Mouse (Mus musculus) limb, embryonic 14.5 days (tissue): ENCODE results near the gene Gm11214. TPM values are rescaled to one million over a fixed set of nuclear protein-coding genes. Genes with fewer than 3 reads are reported as not detected.

Source experiments
- ATAC-seq: fragments of 200-750 bp; cut with Nextera tagmentation; 2 replicates; pipeline ENCODE4 v1.8.0; 2017; ENCODE audit warnings: low read depth, moderate number of reproducible peaks, moderate TSS enrichment; ENCODE audit not compliant: low FRiP score
- DNase-seq: peaks from one replicate; pipeline ENCODE4 v3.0.0-alpha.2; 2015; ENCODE audit warnings: low spot score
- H3K27ac ChIP-seq: fragments of 300-500 bp; sonication (generic); replicated peaks from 2 replicates; pipeline ENCODE4 v1.5.1; 2014; ENCODE audit warnings: low read depth, mild to moderate bottlenecking, low read length, moderate library complexity, mixed read lengths
- H3K27me3 ChIP-seq: fragments of 300-500 bp; sonication (generic); 2 replicates; pipeline ENCODE4 v1.6.1; 2014; ENCODE audit warnings: low read length, mixed read lengths; ENCODE audit not compliant: control insufficient read depth, insufficient read depth
- H3K36me3 ChIP-seq: fragments of 300-500 bp; sonication (generic); 2 replicates; pipeline ENCODE4 v1.6.1; 2014; ENCODE audit warnings: mild to moderate bottlenecking, low read length, moderate library complexity, mixed read lengths; ENCODE audit not compliant: control insufficient read depth, insufficient read depth
- H3K4me1 ChIP-seq: fragments of 300-500 bp; sonication (generic); 2 replicates; pipeline ENCODE4 v1.6.1; 2014; ENCODE audit warnings: antibody characterized with exemption, low read length, mixed read lengths; ENCODE audit not compliant: control insufficient read depth, insufficient read depth
- H3K4me2 ChIP-seq: fragments of 300-500 bp; sonication (generic); replicated peaks from 2 replicates; pipeline ENCODE4 v1.6.1; 2014; ENCODE audit warnings: low read depth, mild to moderate bottlenecking, low read length, moderate library complexity; ENCODE audit not compliant: severe bottlenecking
- H3K4me3 ChIP-seq: fragments of 300-500 bp; sonication (generic); replicated peaks from 2 replicates; pipeline ENCODE4 v1.5.1; 2014; ENCODE audit warnings: low read length
- H3K9ac ChIP-seq: fragments of 300-500 bp; sonication (generic); 2 replicates; pipeline ENCODE4 v1.6.1; 2014; ENCODE audit warnings: mild to moderate bottlenecking, low read depth, low read length, moderate library complexity; ENCODE audit not compliant: severe bottlenecking
- H3K9me3 ChIP-seq: fragments of 300-500 bp; sonication (generic); 2 replicates; pipeline ENCODE4 v1.6.1; 2016; ENCODE audit warnings: low read length; ENCODE audit not compliant: control insufficient read depth
- POLR2A ChIP-seq: fragments of 200-500 bp; IDR thresholded peaks from 2 replicates; pipeline ENCODE4 v1.8.0; 2012; ENCODE audit warnings: inconsistent platforms, mild to moderate bottlenecking, moderate library complexity, borderline replicate concordance; ENCODE audit not compliant: insufficient read depth, insufficient read length; ENCODE audit errors: extremely low read depth
- WGBS: fragments of 180-500 bp; shearing (Covaris S2); extraction: QIAGEN DNeasy Blood & Tissue Kit; methylation state at CpG from one replicate; pipeline ENCODE4 v1.1.7; 2014; 5-methylcytosine and 5-hydroxymethylcytosine counted together
- polyA plus RNA-seq, 2 experiments: library from polyadenylated mRNA; depleted of rRNA in 1 of 2; stranded (reverse) in 1 of 2; unstranded in 1 of 2; fragments of >200 nt; fragmentation: Nextera tagmentation in 1 of 2; extraction: Ambion mirVana in 1 of 2; gene quantifications; 2 replicates each; pipeline versions ENCODE4 v1.2.1 to v1.2.3; 2012 to 2014

Gm11214 gene
- polyA plus RNA-seq (2012; rRNA removed) (not detected in 2 replicates), polyA plus RNA-seq (2014; fragmentation: Nextera tagmentation; extraction: Ambion mirVana) (not detected in 2 replicates)

DNA sequence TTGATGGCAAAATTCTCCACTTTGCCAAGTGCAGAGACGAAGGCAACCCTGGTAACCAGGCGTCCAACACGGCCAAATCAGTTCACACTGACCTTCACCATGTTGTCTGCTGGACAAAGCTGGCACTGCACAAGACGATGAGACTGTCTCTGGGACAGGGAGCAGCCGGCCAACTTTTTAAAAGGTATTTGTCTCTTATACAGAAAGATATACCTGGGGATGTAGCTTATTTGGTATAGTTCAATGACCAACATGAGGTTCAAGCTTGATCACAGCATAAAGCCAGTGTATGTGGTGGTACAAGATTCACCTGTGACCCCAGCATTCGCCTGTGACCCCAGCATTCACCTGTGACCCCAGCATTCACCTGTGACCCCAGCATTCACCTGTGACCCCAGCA is at the start of gene Gm11214:
Gm11214 (minus strand) TSS at position 101 of the 400 bp plus-strand sequence.
- Histone ChIP-seq H3K9ac (no peak within 1 kb of the TSS), H3K36me3 (no peaks in the 10 kb centered on the region), H3K4me3 (no peak within 1 kb of the TSS), H3K4me2 (no peak within 1 kb of the TSS), H3K4me1 (no peaks in the 10 kb centered on the region), H3K27ac (no peak within 1 kb of the TSS), H3K27me3 (no peaks in the 10 kb centered on the region), H3K9me3 (no peaks in the 10 kb centered on the region)
- DNase-seq (no peak), ATAC-seq (no peak)
- no peak for TF ChIP-seq POLR2A
- WGBS, result 86% methylated on average over 6 of the region's 6 CpGs

- WGBS, result 90% methylated on average over 5 of the region's 5 CpGs
- ATAC-seq (no peak), DNase-seq (no peak)
- TF ChIP-seq POLR2A, result no peak
- H3K4me2 ChIP-seq, result no peak overlapping the region
- H3K9me3 ChIP-seq, result no peaks in the 10 kb centered on the region
- no peaks in the 10 kb centered on the region for H3K36me3 ChIP-seq
- H3K27me3 ChIP-seq, result no peaks in the 10 kb centered on the region
- H3K27ac ChIP-seq, result no peak overlapping the region
- H3K9ac ChIP-seq, result no peak overlapping the region
- no peak overlapping the region for H3K4me3 ChIP-seq
- H3K4me1 ChIP-seq, result no peaks in the 10 kb centered on the region
Observed at GRCm38 (mm10) chr4:63711886-63712285, 48.7 kb upstream of the Gm11214 start.

DNA sequence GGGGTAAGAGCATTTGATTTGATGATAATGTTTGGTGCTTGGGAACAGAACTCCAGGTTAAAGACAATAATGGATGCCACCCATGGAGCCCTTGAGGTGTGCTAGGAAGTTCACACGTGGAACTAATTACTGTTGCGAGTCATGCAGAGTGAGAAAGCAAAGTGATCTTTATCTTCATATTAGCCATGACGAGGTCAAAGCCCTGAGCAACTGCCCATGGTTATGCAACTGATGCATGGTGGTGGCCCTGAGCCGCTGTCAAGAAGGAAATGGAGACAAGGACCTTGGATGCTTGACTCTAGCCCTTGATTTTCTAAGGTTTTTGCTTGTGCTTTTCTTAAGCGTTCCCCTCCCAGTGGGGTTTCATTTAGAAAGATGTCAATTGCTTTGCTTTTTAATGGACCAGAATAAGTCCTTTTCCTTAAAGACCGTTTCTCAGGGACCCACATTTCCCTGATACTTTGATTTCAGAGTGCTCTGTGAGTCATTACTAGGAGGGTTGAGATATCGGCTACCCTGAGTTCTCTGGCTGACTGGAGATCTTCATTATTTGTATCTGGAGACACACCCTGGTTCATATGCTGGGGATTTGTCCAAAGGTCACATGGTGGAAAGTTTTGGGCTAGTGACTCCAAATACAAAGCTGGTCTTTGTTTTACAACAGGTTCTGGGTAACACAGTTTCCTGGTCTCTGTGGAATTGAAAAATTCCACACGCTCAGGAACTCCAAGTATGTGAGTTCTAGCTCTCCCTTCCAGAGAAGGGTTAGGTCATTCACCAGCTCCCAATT is 47.4 kb upstream of the Gm11214 start:
- no peaks in the 10 kb centered on the region for H3K4me1 ChIP-seq
- no peaks in the 10 kb centered on the region for H3K27me3 ChIP-seq
- H3K9ac ChIP-seq, result no peak overlapping the region
- no peak for ATAC-seq
- 56% methylated on average over 8 of the region's 8 CpGs for WGBS
- H3K27ac ChIP-seq, result no peak overlapping the region
- no peaks in the 10 kb centered on the region for H3K36me3 ChIP-seq
- DNase-seq, result no peak
- no peak for TF ChIP-seq POLR2A
- no peak overlapping the region for H3K4me2 ChIP-seq
- no peaks in the 10 kb centered on the region for H3K9me3 ChIP-seq
- H3K4me3 ChIP-seq, result no peak overlapping the region

DNA sequence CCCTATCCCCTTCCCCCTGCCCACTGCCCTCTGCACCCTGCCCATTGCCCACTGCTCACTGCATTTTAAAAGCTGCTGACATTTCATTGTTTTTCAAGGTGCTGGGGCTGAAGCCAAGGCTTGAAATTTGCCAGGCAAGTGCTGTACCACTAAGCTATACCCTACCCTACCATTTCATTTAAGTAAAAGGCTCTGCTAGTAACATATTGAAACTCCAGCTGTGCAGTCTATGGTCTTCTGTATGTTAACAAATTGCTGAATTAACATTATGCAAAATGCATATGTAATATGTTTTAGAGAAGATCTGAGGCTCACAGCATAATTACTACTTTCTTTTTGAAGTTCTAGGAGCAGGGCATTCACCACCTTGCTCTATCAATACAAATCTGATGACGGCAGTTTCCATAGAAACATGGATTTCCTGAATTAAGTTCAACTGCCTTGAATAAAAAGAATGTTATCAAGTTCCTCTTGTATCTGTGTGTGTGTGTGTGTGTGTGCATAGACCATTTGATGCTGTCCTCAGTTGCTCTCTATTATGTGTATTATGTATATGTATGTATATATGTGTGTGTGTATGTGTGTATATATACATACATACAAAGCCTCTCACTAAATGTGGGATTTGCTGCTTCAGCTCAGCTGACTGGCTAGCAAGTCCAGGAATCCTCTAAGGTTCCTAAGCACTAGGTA is 43.2 kb upstream of the Gm11214 start:
- Histone ChIP-seq H3K9me3 (no peaks in the 10 kb centered on the region), H3K4me1 (no peaks in the 10 kb centered on the region), H3K4me3 (no peak overlapping the region), H3K27ac (no peak overlapping the region), H3K9ac (no peak overlapping the region), H3K27me3 (no peaks in the 10 kb centered on the region), H3K4me2 (no peak overlapping the region), H3K36me3 (no peaks in the 10 kb centered on the region)
- DNase-seq (no peak), ATAC-seq (no peak)
- 85% methylated on average over 1 of the region's 1 CpGs for WGBS
- no peak for TF ChIP-seq POLR2A

GRCm38 (mm10) chr4:63704232-63704631 is 41.1 kb upstream of the Gm11214 start:
- Histone ChIP-seq H3K4me1 (no peaks in the 10 kb centered on the region), H3K27me3 (no peaks in the 10 kb centered on the region), H3K4me2 (no peak overlapping the region), H3K9ac (no peak overlapping the region), H3K36me3 (no peaks in the 10 kb centered on the region), H3K9me3 (no peaks in the 10 kb centered on the region), H3K4me3 (no peak overlapping the region), H3K27ac (no peak overlapping the region)
- no peak for DNase-seq
- TF ChIP-seq POLR2A, result no peak
- 78% methylated on average over 5 of the region's 5 CpGs for WGBS
- no peak for ATAC-seq
